Mouse (Mus musculus): ENCODE data around the gene Fgf3.

DNA sequence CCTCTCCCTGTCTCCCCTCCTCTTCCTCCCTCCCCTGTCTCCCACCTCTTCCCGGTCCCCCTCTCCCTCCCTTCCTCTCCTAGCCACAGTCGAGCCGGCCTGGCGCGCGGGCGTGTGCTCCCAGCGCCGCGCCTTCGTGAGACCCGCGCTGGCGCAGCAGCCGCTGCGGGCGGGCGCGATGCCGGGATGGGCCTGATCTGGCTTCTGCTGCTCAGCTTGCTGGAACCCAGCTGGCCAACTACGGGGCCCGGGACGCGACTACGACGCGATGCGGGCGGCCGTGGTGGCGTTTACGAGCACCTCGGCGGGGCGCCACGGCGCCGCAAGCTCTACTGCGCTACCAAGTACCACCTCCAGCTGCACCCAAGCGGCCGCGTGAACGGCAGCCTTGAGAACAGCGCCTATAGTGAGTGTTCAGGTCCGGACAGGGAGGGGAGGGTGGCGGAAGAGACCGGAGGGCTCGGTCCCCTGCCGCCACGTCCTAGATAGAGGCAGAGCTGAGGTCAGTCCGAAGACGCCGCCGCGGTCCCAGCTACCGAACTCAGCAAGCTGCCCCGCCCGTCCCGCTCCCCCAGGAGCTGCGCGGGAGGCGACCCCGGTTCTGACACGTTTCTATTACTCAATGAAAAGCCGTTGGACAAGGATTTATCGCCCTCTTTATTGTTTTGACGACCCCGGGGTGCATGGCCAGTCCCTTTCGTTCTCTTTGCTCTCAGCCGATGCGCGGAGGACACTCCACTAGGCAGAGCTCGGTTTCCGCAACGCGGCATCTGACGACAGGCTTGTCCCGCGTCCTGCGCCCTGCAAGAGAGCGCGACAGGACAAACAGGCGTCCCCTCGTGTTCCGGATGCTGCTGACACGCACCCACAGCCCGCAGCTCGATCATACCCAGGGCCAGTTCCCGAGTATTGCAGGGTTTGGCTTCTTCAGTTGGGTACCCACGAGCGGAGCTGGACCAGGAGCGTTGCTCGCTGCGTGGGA, 930 bp downstream of the Fgf3 start:
- TF ChIP-seq POLR2A (IDR thresholded peaks at IDR 0.05; ENCODE audit: control insufficient read depth, extremely low read depth, insufficient read depth, low read length, poor library complexity), result no peak
- TF ChIP-seq CTCF (IDR thresholded peaks at IDR 0.05; ENCODE audit: borderline replicate concordance, control insufficient read depth, extremely low read depth, insufficient read depth, low read length, poor library complexity), result no peak
